Mouse (Mus musculus) left cerebral cortex, adult 18-20 months (tissue): ENCODE data around the gene Wwc1. TPM values are rescaled to one million over a fixed set of nuclear protein-coding genes. Genes with fewer than 3 reads are reported as not detected.

Experiments used
- DNase-seq, 2 experiments: peaks; one replicate each; pipeline ENCODE4 v3.0.0; 2021 to 2022; ENCODE audit warnings: low spot score in 2 of 2, mixed read lengths in 1 of 2
- total RNA-seq, 2 experiments: library from RNA; stranded (reverse); gene quantifications; 2 replicates each; pipeline ENCODE4 v1.2.3; 2021

Gene Wwc1
- total RNA-seq, 2 experiments from 2014 or later, result 118 to 119 TPM

DNA sequence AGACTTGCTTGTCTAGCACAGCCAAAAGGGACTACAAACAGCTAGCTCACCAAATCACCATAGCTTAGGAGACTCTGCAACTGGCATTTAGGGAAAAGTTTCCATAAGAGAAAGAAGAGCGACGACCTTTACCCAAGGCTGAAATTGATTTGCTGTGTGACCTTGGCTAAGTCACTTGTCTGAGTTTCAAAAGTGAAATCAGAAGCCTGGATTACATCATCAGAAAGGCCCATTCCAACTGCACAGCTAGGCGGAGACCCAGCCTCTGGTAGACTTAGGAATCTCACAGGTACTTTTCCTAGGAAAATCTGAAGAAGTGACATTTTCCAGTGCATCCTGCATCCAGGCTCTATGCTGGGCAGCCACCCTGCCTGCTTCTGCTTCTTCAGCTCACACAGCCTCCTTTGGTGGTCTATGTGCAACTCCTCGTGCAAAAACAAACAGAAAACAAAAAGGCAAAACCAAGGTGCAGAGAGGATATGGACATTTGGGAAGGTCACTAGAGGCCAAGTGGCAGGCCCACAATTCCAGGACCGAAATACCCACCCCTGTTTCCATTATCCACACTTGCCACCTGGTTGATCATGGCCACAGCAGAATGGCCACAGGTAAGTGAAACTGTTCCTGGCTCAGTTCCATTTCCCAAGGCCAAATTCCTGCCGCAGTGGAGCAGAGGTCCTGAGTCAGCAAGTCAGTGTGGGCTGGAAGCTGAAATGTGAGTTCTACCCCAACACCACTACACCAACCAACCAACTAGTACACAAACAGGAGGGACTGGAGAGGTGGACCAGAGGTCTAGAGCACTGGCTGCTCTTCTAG, 5.5 kb downstream of the Wwc1 start:
- no peak for DNase-seq

DNA sequence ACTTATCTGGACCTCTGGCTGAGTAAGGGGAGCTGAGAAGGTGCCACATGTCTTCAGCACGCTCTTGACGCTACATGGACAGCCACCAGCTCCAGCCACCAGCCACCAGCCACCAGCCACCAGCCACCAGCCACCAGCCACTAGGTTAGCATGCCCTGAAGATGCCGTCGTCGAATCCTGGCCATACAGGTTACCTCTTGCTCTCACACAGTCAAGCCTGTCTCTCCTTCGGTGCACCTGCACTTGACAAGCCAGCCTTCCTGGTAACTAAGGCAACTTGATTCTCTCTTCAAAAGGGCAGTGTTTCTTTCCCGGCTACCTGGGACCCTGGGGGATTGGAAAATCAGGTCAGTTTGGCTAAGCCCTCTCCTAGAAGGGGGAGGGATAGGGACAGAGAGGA, 7.2 kb downstream of the Wwc1 start:
- no peak for DNase-seq

DNA sequence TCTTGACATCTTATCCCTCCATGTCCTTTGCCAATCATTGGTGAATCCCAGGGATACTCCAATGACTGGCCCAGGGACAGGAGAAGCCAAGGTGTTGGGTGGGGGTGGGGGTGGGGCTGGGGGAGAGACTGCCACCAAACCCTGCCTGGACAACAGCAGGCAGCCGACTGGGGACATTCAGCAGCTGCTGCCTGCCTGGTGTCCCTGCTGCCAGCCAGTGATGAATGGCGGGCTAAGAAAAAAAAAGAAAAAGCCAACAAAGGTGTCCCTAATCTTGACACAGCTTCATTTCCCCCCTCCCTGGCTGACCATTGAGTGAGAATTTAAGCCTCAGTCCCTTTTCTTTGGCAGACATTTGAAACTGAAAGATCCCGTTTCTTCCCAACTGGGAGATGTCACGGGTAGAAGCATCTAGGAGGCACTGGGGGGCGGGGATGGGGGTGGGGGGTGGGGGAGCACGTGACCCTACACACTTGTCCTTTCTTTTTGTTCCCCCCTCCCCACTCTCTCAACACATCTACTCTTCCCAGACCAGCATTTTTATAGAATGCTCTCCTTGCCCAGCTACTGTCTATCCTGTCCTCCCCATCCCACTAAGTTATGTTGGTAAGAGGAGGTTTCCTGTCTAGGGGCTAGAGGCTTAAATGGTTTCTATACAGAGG, 7.9 kb downstream of the Wwc1 start:
- no peak for DNase-seq

DNA sequence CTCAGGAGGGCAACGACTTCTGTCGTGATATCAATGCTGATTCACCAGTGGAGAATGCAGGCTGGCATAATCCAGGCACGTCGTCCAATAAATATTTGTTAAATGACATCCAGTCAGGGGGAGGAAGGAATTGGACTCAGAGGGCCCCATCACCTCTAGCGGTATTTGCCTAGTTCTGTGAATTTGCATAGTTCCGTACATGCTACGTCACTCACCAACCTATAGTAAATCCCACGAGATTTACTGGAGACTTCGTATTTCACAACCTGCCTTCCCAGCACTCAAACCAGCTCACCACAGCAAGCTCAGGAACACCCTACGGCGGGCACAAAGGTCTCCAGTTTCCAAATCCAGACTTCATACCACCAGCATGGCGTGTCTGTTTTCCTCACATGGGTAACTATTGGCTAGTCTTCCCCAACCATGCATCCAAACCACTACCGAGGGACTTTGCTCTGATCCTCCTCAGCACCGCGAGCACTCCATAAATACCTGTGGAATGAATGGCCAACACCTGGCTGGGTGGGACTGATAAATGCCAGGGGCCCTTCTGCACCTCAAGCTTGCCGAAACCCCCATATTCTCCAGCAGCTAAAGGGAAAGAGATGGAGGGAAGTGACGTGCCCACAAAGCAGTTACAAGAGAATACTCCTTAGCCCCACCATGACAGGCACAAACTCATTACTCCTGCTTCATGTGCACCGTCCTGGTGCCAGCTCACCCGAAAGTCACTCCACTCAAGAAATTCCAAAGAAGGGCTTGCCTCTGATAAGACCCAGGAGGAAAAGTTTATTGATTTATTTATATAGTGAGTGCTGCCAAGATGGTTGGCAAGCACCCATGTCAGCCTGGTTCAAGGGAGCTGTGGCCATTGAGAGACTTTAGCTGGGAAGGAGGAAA, 9.3 kb downstream of the Wwc1 start:
- DNase-seq, result no peak

DNA sequence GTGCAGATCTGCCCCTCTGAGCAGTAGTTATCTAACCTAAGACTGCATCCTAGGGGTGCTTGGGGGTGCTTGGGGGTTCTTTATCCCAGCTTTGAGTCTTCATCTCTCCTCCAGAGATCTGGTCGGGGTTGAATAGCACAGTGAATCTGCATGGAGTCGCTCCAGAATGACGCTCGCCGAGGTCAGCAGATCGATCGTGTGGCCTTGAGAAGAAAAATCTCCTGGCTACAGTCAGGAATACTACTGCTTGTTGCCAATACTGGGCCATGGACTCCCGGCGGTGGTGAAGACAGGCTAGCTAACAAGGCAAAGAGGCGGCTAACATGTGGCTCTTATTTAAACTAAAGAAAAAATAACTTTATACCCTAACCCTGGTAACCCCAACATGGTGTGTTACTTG, 12.0 kb downstream of the Wwc1 start:
- no peak for DNase-seq

DNA sequence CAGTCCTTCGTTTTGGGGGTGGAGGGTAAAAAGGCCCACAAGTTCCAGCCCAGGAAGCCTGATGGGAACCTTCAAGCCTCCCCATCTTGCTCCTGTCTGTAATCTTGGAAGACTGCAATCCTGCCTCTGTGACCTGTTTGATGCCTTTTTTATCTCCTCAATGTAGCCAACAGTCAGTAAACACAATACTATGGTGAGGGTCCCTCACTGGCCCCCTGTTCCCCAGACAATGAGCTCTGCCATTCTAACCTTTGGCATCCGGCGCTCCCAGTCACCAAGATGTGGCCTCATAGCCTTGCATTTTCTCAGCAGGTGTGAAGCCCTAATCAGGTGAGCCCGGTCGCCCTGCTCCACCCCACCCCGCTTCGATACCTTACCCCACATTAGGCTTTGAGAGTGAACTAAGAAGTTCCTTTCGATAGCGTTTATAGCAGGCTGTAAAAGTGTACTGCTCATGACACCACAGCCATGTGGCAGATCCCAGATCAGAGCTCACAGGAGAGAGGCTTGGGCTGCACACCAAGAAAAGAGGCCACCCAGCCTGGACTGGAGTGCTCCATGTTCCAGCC, 16.3 kb downstream of the Wwc1 start:
- no peak for DNase-seq

DNA sequence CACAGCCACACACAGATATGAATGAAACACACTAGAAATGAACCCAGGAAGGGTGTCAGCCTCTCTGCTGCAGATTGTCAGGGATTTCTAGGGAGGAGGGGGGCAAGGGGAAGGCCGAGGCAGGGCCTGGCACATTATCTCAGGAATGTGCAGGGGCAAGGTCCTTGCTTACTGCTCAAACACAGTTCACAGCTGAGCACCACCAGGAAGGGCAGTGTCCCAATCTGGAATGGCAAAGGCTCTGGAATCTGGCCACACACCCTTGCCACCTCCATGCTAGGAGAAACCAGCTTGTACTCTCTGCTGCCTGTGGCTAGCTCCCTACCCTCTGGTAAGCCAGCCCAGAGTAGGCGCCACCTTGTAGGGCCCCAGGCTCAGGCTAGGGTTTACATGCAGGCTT, 16.8 kb downstream of the Wwc1 start:
- no peak for DNase-seq

DNA sequence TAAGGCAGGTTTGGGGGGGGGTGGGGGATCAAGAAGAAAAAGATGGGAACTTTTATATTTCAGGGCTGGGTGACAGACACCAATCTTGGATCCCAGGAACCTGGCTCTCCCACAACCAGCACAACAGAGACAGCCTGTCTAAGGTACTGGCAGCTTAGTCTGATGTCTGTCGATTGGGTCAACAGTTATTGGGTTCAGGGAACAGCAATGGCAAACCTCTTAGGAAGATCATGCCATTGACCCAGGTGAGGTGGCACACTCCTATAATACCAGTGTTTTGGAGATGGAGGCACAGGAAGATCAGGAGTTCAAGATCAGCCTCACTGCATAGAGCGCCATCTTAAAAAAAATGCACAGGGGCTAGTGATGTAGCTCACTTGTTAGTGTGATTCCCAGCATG, 17.9 kb downstream of the Wwc1 start:
- no peak for DNase-seq

DNA sequence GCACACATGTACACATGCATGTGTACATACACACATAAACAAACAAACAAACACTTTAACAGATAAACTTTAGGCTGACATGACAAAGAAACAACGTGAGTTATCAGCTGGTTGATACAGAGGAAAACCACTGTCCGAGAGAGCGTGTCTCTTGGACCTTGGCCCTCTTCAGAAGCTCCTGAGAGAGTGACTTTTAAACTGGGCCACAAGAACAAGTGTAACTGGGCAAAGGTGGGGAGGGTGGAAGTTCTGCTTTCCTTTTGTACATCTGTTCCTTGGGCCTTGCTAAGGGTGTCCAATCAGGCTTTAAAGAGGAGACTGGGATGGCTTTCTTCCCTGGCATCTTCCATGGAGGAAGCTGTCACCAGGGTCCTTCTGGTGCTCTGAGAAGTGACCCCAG, 21.1 kb downstream of the Wwc1 start:
- no peak for DNase-seq

DNA sequence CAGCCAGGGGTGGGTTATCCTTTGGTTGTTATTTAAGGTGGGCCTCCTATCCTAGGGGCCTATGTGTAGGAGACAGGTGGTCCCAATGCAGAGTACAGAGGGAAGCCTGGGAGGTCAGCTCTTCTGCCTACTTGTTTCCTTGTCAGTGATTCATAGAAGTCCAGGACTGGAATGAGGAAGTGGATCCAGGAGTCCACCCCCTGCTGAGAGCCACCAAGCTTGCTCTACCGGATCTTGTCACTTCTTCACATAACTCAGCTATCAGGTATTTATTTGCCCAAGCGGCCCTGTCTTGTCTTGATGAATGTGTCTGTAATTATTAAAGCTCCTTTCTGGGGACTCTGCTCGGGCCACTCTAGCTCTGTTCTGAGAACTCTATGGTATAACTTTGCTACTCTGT, 24.8 kb downstream of the Wwc1 start:
- no peak for DNase-seq

DNA sequence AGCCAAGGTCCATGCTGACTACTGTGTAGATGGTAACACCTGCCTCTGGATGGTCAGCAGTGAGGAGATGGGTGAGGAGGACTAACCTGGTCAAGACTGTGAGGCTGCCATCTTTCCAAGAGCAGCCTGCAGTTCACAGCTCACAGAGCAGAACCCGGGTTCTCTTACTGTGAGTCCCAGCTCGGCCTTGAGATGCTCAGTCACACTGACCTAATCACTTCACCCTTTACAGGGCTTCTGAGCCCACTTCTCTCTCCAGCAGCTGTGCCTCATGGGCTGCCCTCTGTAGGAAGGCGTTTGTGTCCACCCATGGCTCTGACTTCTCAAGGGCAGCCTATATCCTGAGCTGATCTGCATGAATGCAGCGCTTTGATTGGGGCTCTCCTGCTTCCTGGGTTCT, 27.1 kb downstream of the Wwc1 start:
- no peak for DNase-seq

DNA sequence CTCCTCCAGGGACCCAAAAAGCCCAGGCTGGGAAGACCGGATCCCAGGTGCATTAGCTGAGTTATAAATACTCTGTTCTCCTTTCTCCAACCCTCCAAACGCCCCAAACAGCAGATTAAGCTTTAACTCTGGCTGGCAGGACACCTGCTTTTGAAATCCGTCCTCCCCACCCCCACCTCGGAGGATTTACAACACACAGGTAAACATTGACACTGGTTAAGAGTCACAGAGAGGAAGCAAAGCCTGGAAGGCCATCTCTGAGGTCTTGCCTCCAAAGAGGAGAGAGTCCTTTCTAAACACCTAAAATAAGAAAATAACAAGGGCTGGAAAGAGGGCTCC, 28.6 kb downstream of the Wwc1 start:
- no peak for DNase-seq

DNA sequence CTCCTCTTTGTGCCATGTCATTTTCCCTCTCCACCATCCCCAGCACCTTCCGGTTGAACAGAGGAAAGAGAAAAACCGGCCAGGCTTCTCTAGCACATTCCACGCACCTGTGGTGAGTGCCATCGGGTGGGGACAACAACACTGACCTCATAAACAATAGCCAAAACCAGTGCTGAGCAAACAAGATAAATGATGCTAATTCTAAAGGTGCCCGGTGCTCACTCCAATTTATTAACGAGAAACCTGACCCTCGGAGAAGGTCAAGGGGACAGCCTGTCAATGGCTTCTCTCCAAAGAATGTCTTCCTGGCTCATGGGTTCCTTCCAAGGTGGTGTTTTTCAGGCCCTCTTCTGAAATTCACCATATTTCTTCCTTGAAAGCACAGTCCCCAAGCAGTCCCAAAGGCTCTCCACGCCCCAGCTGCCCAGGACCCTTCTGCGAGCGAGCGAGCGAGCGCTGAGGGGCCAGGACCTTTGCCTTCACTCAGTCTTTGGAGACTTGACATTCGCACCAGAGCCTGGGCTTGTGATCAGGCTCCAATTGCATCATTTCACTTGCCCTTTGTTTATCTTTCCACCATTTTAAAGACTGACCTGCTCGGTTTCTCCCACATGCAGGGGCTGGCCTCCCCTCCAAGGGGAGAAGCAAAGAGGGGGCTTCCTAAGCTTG, 29.1 kb downstream of the Wwc1 start:
- no peak for DNase-seq

DNA sequence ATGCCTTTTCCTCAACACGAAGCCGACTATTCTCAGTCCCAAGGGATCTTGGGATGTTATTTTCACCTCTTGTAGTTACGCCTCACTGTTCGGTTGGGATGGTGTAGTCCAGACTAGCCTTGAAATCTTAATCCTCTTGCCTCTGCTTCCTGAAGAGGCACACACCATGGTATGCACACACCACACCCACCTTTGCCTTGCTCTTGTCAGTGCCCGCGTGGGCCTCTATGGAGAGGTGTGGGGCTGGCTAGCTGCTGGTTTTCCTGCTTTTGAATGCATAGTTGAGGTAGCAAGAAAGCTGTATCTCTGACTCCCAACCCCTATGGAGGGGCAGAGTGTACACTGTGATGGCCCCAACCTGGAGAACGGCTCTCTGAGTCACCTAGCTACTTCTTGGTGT, 29.9 kb downstream of the Wwc1 start:
- no peak for DNase-seq

DNA sequence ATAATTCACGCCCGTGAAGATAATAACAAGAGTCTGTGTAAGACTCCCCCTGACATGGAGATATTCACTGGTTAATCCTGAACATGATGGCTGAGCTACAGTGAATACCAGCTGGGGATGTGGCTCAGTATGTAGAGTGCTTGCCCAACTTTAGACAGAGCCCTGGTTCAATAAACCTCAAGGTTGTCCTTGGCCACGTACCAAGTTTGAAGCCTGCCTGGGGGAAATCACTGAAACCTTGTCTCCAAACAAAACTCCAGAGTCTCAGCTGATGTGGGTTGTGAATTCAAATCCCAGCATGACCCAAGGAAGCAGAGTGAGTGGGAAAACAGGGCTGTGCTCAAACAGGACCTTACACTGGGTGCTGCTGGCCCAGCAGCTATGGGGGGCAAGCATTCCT, 30.3 kb downstream of the Wwc1 start:
- no peak for DNase-seq

DNA sequence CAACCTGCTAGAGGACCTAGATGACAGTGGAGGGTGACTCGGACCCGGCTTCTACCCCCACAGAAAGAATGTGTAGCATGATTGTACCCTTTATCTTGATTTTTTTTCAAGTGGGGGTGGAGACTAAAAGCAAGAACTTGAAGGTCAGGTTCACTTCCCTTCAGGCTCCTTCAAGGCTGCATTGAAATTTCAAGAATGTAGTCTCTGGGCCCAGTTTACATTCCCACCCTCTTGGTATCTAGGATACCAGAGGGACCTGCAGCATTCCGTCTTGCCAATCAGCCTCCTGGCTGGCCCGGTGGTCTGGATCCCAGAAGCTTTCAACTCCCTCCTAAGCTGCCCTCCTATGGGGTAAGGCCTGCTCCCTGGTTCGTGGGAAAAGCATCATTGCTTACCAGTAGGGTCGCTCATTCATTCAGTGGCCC, 31.9 kb downstream of the Wwc1 start:
- no peak for DNase-seq

DNA sequence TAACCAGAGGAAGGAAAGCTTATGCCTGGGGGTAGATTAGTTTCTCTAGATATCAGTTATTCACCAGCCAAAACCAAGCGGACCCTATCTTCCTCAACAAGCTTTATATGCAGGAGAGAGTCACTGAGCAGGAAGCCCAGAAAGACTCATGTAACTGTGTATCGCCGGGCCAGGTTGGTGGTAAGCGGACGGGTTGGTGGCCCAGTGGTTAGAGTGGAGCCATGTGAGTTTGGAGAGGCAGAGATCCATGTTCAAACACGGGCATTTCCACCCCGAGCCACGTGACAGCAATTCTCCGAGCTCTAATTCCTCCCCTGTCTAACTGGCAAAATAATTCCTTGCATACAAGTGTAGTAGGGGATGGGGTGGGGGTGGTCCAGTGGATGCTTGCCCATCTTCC, 32.4 kb downstream of the Wwc1 start:
- no peak for DNase-seq

DNA sequence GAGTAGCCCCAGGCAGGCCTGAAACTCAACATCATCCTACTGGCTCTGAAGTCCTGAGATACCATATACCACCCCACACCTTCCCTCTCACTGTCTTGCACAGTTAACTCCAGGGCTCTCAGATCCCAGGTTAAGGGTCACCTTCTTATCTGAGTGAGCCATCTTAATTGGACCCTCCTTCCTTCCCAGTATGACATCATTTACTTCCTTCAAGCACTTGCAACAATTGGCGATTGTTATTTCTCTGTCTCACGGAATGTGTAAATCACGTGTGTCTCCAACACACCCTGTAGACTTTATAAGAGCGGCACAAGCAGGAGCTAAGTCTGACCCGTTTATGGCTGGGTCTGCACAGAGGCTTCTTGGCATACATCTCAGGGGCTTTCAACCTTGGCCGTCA, 35.1 kb downstream of the Wwc1 start:
- no peak for DNase-seq

DNA sequence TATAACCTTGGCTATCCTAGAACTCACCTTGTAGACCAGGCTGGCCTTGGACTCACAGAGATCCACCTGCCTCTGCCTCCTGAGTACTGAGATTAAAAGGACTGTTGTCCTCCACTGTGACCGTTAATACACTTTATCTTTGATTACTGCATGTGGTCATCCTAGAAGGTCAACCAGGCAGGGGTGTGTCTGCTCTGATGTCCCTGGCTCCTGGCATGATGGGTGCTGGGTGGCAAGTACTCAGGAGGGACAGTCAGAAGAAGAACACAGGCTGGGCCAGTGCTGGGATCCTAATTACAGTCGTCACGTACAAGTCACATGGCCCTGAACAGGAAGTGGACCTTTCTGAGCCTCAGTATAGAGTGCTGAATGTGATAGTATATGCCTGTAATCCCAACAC, 38.7 kb downstream of the Wwc1 start:
- DNase-seq, result no peak

DNA sequence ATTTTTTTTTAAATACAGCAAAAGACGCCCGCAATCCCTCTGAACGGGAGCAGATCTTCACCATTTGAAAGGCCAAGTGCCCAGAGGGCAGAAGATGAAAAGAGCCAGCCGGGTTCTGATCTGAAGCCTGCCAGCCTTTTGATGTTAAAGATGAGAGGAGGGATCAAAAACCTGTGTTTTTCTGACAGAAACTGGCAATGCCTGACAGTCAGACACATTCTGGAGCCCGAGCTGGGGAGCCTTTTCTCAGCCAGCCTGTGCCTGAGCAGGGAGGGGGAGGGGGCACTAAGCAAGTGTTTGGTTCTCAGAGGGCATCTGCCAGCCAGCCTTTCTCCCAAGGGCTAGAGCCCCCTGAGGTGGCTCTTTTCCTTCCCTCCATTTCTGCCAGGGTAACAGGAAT, 39.3 kb downstream of the Wwc1 start:
- no peak for DNase-seq

DNA sequence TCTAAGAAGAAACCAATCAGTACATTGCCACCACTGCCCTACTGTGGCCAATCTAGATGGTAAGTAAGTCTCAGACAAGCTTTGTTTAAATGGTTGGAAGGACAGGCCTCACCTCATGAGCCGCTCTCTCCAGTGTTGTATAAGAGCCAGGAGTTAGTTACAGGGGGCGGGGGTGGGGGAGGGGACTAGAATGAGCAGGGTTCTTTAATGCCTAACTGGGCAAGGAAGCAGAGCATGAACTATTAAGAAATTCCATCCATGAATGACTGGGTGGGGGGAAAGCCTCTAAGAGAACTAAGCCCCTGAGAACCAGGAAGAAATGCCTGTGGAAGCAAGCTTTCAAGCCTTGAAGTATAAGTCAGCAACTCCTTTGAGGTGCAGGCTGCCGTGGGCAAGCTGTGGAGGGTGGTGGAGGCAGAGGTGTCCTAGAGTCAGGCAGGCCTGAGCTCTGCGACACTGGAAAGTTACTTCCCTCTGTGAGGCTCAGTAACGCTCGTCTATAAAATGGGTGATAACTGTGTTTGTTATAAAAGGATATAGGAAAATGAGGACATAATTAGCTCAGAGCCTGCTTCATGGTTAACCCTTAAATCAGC, 41.4 kb downstream of the Wwc1 start:
- no peak for DNase-seq
